Mouse (Mus musculus) hindbrain, embryonic 11.5 days (tissue): Measurements from ENCODE around the gene Sprn. TPM values are rescaled to one million over a fixed set of nuclear protein-coding genes. Genes with fewer than 3 reads are reported as not detected.

Experiments used
- ATAC-seq: fragments of 200-750 bp; cut with Nextera tagmentation; 2 replicates; pipeline ENCODE4 v1.8.0; 2017; ENCODE audit warnings: mild to moderate bottlenecking, moderate TSS enrichment, moderate library complexity; ENCODE audit not compliant: low FRiP score
- DNase-seq: peaks from one replicate; pipeline ENCODE4 v3.0.0-alpha.2; 2015; ENCODE audit warnings: low spot score
- H3K27ac ChIP-seq: fragments of 300-500 bp; sonication (generic); 2 replicates; pipeline ENCODE4 v1.5.1; 2014; ENCODE audit warnings: mild to moderate bottlenecking, low read depth, low read length
- H3K27me3 ChIP-seq: fragments of 300-500 bp; sonication (generic); 2 replicates; pipeline ENCODE4 v1.6.1; 2014; ENCODE audit warnings: mild to moderate bottlenecking, low read length, moderate library complexity, mixed read lengths; ENCODE audit not compliant: control insufficient read depth, insufficient read depth
- H3K36me3 ChIP-seq: fragments of 300-500 bp; sonication (generic); 2 replicates; pipeline ENCODE4 v1.6.1; 2014; ENCODE audit warnings: mild to moderate bottlenecking, low read length, moderate library complexity, mixed read lengths; ENCODE audit not compliant: control insufficient read depth, insufficient read depth
- H3K4me1 ChIP-seq: fragments of 300-500 bp; sonication (generic); replicated peaks from 2 replicates; pipeline ENCODE4 v1.6.1; 2014; ENCODE audit warnings: low read length, mixed read lengths; ENCODE audit not compliant: control insufficient read depth, insufficient read depth
- H3K4me2 ChIP-seq: fragments of 300-500 bp; sonication (generic); replicated peaks from 2 replicates; pipeline ENCODE4 v1.6.1; 2014; ENCODE audit warnings: mild to moderate bottlenecking, low read depth, low read length
- H3K4me3 ChIP-seq: fragments of 300-500 bp; sonication (generic); 2 replicates; pipeline ENCODE4 v1.5.1; 2014; ENCODE audit warnings: low read depth, low read length
- H3K9ac ChIP-seq: fragments of 300-500 bp; sonication (generic); 2 replicates; pipeline ENCODE4 v1.6.1; 2014; ENCODE audit warnings: low read depth, low read length
- H3K9me3 ChIP-seq: fragments of 300-500 bp; sonication (generic); 2 replicates; pipeline ENCODE4 v1.6.1; 2016; ENCODE audit warnings: low read length; ENCODE audit not compliant: control insufficient read depth
- WGBS: fragments of 180-500 bp; shearing (Covaris S2); extraction: QIAGEN DNeasy Blood & Tissue Kit; methylation state at CpG from one replicate; pipeline ENCODE4 v1.1.7; 2014; 5-methylcytosine and 5-hydroxymethylcytosine counted together
- polyA plus RNA-seq: library from polyadenylated mRNA; unstranded; fragments of >200 nt; fragmentation: Nextera tagmentation; extraction: Ambion mirVana; gene quantifications from 2 replicates; pipeline ENCODE4 v1.2.1, GENCODE M21; 2014

The Sprn gene
- polyA plus RNA-seq, 1 experiment from 2014 or later, result 0.94 TPM

DNA sequence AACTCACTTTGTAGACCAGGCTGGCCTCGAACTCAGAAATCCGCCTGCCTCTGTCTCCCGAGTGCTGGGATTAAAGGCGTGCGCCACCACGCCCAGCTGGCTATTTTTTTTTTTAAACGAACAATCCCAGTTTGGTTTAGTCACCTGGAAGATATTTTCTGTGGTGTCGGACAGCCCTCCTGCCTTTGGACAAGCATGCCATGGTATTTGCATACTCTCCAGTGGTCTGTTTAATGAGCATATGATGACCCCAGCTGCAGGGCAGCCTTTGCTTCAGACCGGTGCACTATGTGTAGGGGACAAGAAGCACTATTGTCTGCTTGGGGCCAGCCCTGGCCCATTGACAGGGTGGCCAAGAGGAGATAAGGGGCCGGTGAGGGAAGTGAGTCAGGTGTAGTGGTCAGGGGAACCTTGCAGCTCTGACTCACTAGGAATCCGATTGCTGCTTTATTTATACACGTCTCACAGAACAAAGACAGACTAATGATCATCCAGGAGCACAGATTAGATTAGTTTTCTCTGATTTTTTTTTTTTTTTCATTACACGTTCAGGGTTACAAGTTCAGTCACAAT, 33.3 kb downstream of the Sprn start:
- WGBS, result 79% methylated on average over 13 of the region's 13 CpGs
- ATAC-seq, result no peak
- no peaks in the 10 kb centered on the region for H3K9me3 ChIP-seq
- no peak overlapping the region for H3K4me3 ChIP-seq
- DNase-seq, result no peak
- no peaks in the 10 kb centered on the region for H3K27me3 ChIP-seq
- no peaks in the 10 kb centered on the region for H3K4me1 ChIP-seq
- no peak overlapping the region for H3K9ac ChIP-seq
- H3K27ac ChIP-seq, result no peak overlapping the region
- H3K4me2 ChIP-seq, result no peak overlapping the region
- no peaks in the 10 kb centered on the region for H3K36me3 ChIP-seq

DNA sequence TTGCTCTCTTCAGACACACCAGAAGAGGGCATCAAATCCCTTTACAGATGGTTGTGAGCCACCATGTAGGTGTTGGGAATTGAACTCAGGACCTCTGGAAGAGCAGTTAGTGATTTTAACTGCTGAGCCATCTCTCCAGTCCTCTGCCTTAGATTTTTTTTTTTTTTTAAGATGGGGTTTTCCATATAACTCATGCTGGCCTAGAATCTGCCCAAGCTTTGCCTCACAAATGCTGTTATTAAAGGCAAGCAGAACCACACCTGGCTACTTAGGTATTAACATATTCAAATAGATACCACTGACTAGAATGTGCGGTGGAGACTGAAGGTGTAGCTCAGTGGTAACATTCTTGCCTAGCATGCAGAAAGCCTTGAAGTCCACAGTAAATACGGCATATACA, 34.2 kb downstream of the Sprn start:
- Histone ChIP-seq H3K4me1 (no peaks in the 10 kb centered on the region), H3K27ac (no peak overlapping the region), H3K4me3 (no peak overlapping the region), H3K9me3 (no peaks in the 10 kb centered on the region), H3K4me2 (no peak overlapping the region), H3K27me3 (no peaks in the 10 kb centered on the region), H3K36me3 (no peaks in the 10 kb centered on the region), H3K9ac (no peak overlapping the region)
- DNase-seq (no peak), ATAC-seq (no peak)
- 90% methylated on average over 2 of the region's 2 CpGs for WGBS

DNA sequence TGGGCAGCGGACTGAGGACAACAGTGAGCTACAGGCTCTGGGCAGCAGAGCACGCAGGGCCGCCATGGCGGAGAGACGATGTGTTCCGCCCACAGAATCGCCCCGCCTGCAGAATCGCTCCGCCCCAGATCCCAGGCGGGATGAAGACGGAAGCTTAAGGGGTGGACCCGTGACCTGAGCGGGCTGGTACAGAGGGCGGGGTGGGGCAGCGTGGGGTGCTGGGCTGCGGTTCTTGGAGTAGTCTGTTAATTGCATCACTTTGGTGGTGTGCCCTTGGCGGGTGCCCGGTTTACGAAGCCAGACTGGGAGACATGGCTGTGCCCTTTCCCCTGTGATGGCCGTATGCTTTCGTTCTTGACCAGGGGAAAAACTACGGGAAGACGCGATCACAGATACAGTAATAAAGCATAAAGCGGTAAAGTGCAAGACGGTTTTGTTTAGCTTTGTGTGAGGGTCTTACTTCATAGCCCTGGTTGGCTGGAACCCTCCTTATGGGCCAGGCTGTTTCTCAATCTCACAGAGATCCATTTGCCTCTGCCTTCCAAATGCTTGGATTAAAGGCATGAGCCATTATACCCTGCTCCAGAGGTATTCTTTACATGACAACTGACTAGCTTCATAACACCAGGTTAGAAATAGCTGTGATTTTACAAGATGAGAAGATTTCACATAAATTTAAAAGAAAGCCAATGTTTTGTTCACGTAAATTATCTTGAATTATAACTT, 38.2 kb downstream of the Sprn start, which contains the start of gene Echs1:
TSS of gene Echs1 (minus strand) at position 148 of the 726 bp plus-strand sequence.
- Histone ChIP-seq H3K4me2 (peak within 1 kb of the TSS; percentile 76), H3K4me3 (peak within 1 kb of the TSS; percentile 75), H3K9ac (peak within 1 kb of the TSS; percentile 86), H3K27me3 (no peaks in the 10 kb centered on the region), H3K4me1 (no peaks in the 10 kb centered on the region), H3K36me3 (no peaks in the 10 kb centered on the region), H3K9me3 (no peaks in the 10 kb centered on the region), H3K27ac (peak within 1 kb of the TSS; percentile 61; the same call in 1 of the 2 replicates)
- WGBS, result 4% methylated on average over 28 of the region's 28 CpGs
- ATAC-seq (peak; percentile 95), DNase-seq (peak; percentile 85)

DNA sequence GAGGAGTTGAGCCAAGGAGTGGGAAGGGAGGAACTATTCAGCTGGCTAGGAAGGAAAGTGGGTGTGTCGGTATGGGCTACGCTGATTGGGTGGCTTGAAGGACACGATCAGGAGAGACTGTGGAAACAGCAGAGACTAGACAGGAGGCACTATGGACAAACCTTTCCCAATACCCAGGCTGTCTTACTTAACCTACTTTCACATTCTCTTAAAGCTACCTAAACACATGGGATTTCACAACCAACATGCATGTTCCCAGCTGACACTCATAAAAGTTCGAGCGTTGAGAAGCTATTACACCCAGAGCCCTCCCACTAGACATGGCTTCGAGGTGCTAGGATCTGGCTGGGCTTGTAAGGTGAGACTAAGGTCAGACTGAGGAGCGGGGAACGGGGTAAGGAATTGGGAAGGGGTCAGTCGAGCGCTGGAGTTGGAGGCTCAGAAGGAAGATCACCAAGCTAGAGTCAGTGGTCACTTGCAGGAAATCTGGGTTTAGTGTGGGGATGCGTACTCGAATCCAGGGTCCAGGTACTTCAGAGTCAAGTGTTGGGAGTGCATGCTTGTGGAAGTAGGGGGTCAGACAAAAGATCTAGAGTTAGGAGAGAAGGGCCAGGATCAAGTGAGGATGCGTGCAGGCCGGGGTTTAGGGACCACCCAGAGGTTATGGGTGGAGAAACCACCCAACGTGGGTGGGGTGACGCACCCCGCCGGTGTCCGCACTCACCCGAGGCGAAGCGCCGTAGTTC, 38.9 kb downstream of the Sprn start, which contains the start of gene Paox:
TSS of gene Paox (plus strand) at position 217 of the 746 bp plus-strand sequence.
- DNase-seq (peak; percentile 38), ATAC-seq (peak; percentile 79)
- WGBS, result 3% methylated on average over 23 of the region's 23 CpGs
- H3K36me3 ChIP-seq, result no peaks in the 10 kb centered on the region
- peak within 1 kb of the TSS; percentile 75 for H3K4me3 ChIP-seq
- peak within 1 kb of the TSS; percentile 76 for H3K4me2 ChIP-seq
- peak within 1 kb of the TSS; percentile 61; the same call in 1 of the 2 replicates for H3K27ac ChIP-seq
- no peaks in the 10 kb centered on the region for H3K9me3 ChIP-seq
- no peaks in the 10 kb centered on the region for H3K27me3 ChIP-seq
- peak within 1 kb of the TSS; percentile 86 for H3K9ac ChIP-seq
- H3K4me1 ChIP-seq, result no peaks in the 10 kb centered on the region

DNA sequence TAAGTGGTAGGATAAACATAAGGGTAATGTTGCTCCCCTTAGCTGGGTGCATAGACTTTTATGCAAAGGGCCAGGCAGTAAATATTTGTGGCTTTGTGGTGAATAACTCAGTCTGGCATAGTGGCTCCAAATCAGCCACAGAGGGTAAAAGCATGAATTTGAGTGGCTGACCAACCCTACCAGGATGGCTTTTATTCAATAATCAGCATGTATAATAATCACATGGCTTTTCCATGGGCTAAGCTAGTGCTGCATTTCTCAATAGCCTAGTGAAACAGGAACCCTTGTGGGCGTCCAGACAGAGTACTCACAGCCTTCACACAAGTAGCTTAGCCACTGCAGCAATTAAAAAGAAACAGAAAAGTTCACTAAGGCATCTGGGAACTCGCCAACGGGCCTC, 42.7 kb downstream of the Sprn start:
- DNase-seq (no peak), ATAC-seq (no peak)
- H3K4me3 ChIP-seq, result no peak overlapping the region
- no peaks in the 10 kb centered on the region for H3K4me1 ChIP-seq
- no peaks in the 10 kb centered on the region for H3K9me3 ChIP-seq
- H3K27ac ChIP-seq, result no peak overlapping the region
- H3K36me3 ChIP-seq, result peaks cover 10% of the 10 kb centered on the region
- no peaks in the 10 kb centered on the region for H3K27me3 ChIP-seq
- H3K9ac ChIP-seq, result no peak overlapping the region
- WGBS, result 65% methylated on average over 3 of the region's 3 CpGs
- H3K4me2 ChIP-seq, result no peak overlapping the region

DNA sequence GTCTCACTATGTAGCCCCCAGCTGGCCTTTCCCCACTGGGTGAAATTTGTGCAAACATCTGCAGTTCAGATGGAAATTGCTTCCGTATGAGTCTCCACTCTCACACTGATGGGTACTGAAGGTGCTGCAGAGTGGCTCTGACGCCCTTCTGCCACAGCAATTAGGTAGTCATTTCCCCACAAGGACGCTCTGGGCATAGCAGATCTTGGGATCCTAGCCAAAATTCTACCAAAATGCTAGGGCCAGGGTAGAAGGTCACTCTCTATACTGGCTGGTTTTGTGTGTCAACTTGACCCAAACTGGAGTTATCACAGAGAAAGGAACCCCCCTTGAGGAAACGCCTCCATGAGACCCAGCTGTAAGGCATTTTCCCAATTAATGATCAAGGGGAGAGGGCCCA, 50.7 kb downstream of the Sprn start:
- Histone ChIP-seq H3K27ac (no peak overlapping the region), H3K9me3 (no peaks in the 10 kb centered on the region), H3K4me2 (no peak overlapping the region), H3K9ac (no peak overlapping the region), H3K4me3 (no peak overlapping the region), H3K4me1 (no peaks in the 10 kb centered on the region), H3K27me3 (no peaks in the 10 kb centered on the region), H3K36me3 (peaks cover 3% of the 10 kb centered on the region; the same call in 1 of the 2 replicates)
- DNase-seq (no peak), ATAC-seq (no peak)
- 84% methylated on average over 4 of the region's 4 CpGs for WGBS

DNA sequence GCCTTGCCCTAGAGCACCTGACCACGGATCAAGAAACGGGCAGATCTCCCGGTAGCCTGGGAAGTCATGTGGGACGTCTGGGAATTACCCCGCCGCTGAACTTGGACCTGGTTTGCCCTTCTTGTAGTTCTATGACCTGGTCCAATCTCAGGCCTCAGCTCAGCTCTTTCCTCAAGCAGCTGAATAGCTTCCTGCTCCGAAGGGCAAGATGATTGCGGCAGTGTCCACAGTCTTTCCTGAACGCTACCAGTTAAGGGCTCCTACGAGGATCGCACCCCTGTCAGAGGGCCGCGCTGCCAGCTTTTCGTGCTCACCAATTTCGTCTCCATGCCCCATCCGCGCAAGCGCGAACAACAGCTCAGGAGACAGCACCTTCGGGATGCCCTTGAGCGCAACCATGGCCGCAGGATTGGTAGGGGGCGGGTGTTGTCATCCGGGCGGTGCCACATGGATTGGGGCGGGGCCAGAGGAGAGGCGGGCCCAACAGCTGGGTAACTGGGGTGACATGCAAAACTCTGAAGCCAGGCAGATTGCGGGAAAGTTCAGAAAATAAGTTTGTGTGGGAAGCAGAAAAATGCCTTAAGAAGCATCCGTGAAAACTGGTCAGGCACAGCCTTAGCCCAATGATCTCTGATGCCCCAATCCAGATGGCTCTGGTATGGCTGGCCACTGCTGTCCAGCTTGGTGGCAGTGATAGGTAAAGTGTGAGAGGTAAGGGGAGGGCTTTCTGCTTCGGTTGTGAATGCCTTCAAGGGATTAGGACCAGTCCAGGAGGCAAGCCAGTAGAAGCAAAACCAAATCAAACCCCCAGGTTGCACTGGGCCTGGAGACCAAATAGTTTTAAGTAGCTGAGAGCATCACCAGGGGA, 52.5 kb downstream of the Sprn start, which contains the start of gene Fuom:
TSS of gene Fuom (minus strand) at position 449 of the 868 bp plus-strand sequence.
- H3K4me1 ChIP-seq, result no peaks in the 10 kb centered on the region
- WGBS, result 3% methylated on average over 30 of the region's 30 CpGs
- ATAC-seq (peak; percentile 91), DNase-seq (peak; percentile 78)
- peaks cover 3% of the 10 kb centered on the region; the same call in 1 of the 2 replicates for H3K36me3 ChIP-seq
- H3K4me2 ChIP-seq, result peak within 1 kb of the TSS; percentile 83
- peak within 1 kb of the TSS; percentile 59 for H3K9ac ChIP-seq
- H3K4me3 ChIP-seq, result peak within 1 kb of the TSS; percentile 30
- H3K27ac ChIP-seq, result no peak within 1 kb of the TSS
- H3K9me3 ChIP-seq, result no peaks in the 10 kb centered on the region
- H3K27me3 ChIP-seq, result no peaks in the 10 kb centered on the region

DNA sequence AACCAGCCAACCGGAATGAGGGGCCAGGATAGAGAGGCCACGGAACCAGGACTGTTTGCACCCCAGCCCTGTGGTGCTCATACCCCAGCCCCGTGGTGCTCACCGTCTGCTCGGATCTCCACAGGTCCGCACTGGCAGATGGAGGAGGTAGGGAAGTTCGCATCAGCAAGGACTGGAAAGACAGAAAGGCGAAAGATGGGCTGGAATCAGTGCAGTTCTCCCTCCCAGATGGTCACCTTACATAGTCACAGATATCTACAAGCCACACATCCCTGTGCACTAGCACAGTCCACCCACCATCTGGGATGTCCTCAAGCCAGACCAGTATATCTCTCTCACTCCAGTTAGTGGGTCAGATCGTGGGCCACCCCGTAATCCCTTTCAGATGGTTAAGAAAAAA, 53.2 kb downstream of the Sprn start:
- peak overlapping the region; percentile 83; the same call in 1 of the 2 replicates for H3K4me2 ChIP-seq
- 73% methylated on average over 10 of the region's 10 CpGs for WGBS
- no peaks in the 10 kb centered on the region for H3K9me3 ChIP-seq
- no peak for DNase-seq
- no peaks in the 10 kb centered on the region for H3K27me3 ChIP-seq
- peak overlapping the region; percentile 30; the same call in 1 of the 2 replicates for H3K4me3 ChIP-seq
- peaks cover 3% of the 10 kb centered on the region; the same call in 1 of the 2 replicates for H3K36me3 ChIP-seq
- ATAC-seq, result no peak
- H3K9ac ChIP-seq, result peak overlapping the region; percentile 59; the same call in 1 of the 2 replicates
- H3K4me1 ChIP-seq, result no peaks in the 10 kb centered on the region
- H3K27ac ChIP-seq, result no peak overlapping the region
